ENCODE assay signal across 8 mouse cellular contexts in genomic region chrX:136992978-136993547, GRCm38 (mm10). TPM values are rescaled to one million over a fixed set of nuclear protein-coding genes. Genes with fewer than 3 reads are reported as not detected.
A peak's percentile ranks its signal among the peaks of the same experiment; 100 is the strongest.
DNase-seq lines count a peak whose midpoint lies in the region; ATAC-seq and TF ChIP-seq lines count a peak whose summit lies in the region.

Gene Zcchc18, plus strand, starts transcription at chrX:136993155.

- H3K27me3 ChIP-seq in forebrain, embryonic 14.5 days (replicated peaks; ENCODE audit: control insufficient read depth, insufficient read depth, low read length) = no peaks in the 10 kb centered on the region
- H3K27me3 ChIP-seq in liver, postnatal 0 days (ENCODE audit: insufficient read depth, low read length) = peaks cover 20% of the 10 kb centered on the region
- no peaks in the 10 kb centered on the region for H3K27me3 ChIP-seq in neural tube, embryonic 14.5 days (ENCODE audit: control insufficient read depth, insufficient read depth, low read length)
- no peaks in the 10 kb centered on the region for H3K27me3 ChIP-seq in testis, adult 2 months (ENCODE audit: control insufficient read depth, insufficient read depth, low read length)

- H3K36me3 ChIP-seq in forebrain, embryonic 14.5 days (ENCODE audit: control insufficient read depth, insufficient read depth, low read length) = peaks cover 8% of the 10 kb centered on the region; the same call in 1 of the 2 replicates
- no peaks in the 10 kb centered on the region for H3K36me3 ChIP-seq in liver, postnatal 0 days (replicated peaks; ENCODE audit: insufficient read depth, low read length)
- H3K36me3 ChIP-seq in neural tube, embryonic 14.5 days (ENCODE audit: control insufficient read depth, insufficient read depth, low read length) = no peaks in the 10 kb centered on the region
- no peaks in the 10 kb centered on the region for H3K36me3 ChIP-seq in testis, adult 2 months (ENCODE audit: control insufficient read depth, insufficient read depth, low read length)

- peak; percentile 80 for DNase-seq in CD4-positive, CD25-positive, alpha-beta regulatory T cell, adult 2 months (ENCODE audit: low read depth, low spot score)
- DNase-seq in forebrain, embryonic 14.5 days (ENCODE audit: low spot score) = peak; percentile 95
- peak; percentile 9 for DNase-seq in heart, postnatal 25 days (ENCODE audit: low spot score)
- peak; percentile 78 to 89 for DNase-seq in layer of hippocampus, adult 2 months (ENCODE audit: low spot score in 2 of 2)
- DNase-seq in liver, postnatal 0 days = peak; percentile 18

- 0 out of 2 replicates have a peak, but pooled peaks have one; percentile 16 for TF ChIP-seq CTCF in layer of hippocampus, adult 2 months (conservative IDR thresholded peaks at IDR 0.05)
- TF ChIP-seq CTCF in liver, postnatal 0 days (IDR thresholded peaks at IDR 0.05; ENCODE audit: low read depth) = no peak
- TF ChIP-seq CTCF in testis, adult 2 months (IDR thresholded peaks at IDR 0.05; ENCODE audit: control insufficient read depth, insufficient read depth, insufficient replicate concordance, low read depth, low read length) = no peak

- TF ChIP-seq POLR2A in testis, adult 2 months (IDR thresholded peaks at IDR 0.05; ENCODE audit: control insufficient read depth, low read depth, low read length) = no peak

- peak; percentile 99 for ATAC-seq in forebrain, embryonic 14.5 days
- ATAC-seq in liver, postnatal 0 days = 0 out of 2 replicates have a peak, but pooled peaks have one; percentile 33
- peak; percentile 98 for ATAC-seq in neural tube, embryonic 14.5 days (ENCODE audit: low read depth)

- H3K4me1 ChIP-seq in brown adipose tissue, adult 24 weeks (ENCODE audit: control insufficient read depth, insufficient read depth, insufficient read length, low read length) = no peaks in the 10 kb centered on the region
- no peaks in the 10 kb centered on the region; the same call in 1 of the 2 replicates for H3K4me1 ChIP-seq in forebrain, embryonic 14.5 days (ENCODE audit: control insufficient read depth, insufficient read depth, low read length)
- no peaks in the 10 kb centered on the region for H3K4me1 ChIP-seq in liver, postnatal 0 days (ENCODE audit: insufficient read depth)
- no peaks in the 10 kb centered on the region for H3K4me1 ChIP-seq in neural tube, embryonic 14.5 days (ENCODE audit: control insufficient read depth, insufficient read depth, low read length)
- peaks cover 2% of the 10 kb centered on the region; the same call in 1 of the 2 replicates for H3K4me1 ChIP-seq in testis, adult 2 months (ENCODE audit: control insufficient read depth, insufficient read depth, low read length)

- peak within 1 kb of the TSS; percentile 68 for H3K9ac ChIP-seq in forebrain, embryonic 14.5 days (ENCODE audit: low read length)
- no peak within 1 kb of the TSS for H3K9ac ChIP-seq in liver, postnatal 0 days (replicated peaks)
- H3K9ac ChIP-seq in neural tube, embryonic 14.5 days (replicated peaks; ENCODE audit: low read depth, low read length) = peak within 1 kb of the TSS; percentile 65

- H3K27ac ChIP-seq in brown adipose tissue, adult 24 weeks (replicated peaks; ENCODE audit: low read depth, low read length) = no peak within 1 kb of the TSS
- peak within 1 kb of the TSS; percentile 90 for H3K27ac ChIP-seq in forebrain, embryonic 14.5 days (ENCODE audit: low read depth, low read length)
- H3K27ac ChIP-seq in layer of hippocampus, adult 2 months = peak within 1 kb of the TSS; percentile 92
- no peak within 1 kb of the TSS for H3K27ac ChIP-seq in liver, postnatal 0 days (ENCODE audit: low read depth)
- H3K27ac ChIP-seq in neural tube, embryonic 14.5 days (ENCODE audit: low read depth, low read length) = peak within 1 kb of the TSS; percentile 86
- H3K27ac ChIP-seq in testis, adult 2 months (ENCODE audit: control insufficient read depth, insufficient read depth, low read depth, low read length) = peak within 1 kb of the TSS; percentile 52

- H3K4me3 ChIP-seq in brown adipose tissue, adult 24 weeks (ENCODE audit: insufficient read depth, low read depth, low read length) = peak within 1 kb of the TSS; percentile 31
- H3K4me3 ChIP-seq in forebrain, embryonic 14.5 days (ENCODE audit: low read depth, low read length) = peak within 1 kb of the TSS; percentile 45
- peak within 1 kb of the TSS; percentile 72 for H3K4me3 ChIP-seq in layer of hippocampus, adult 2 months
- H3K4me3 ChIP-seq in liver, postnatal 0 days (ENCODE audit: low read depth, low read length) = peak within 1 kb of the TSS; percentile 26
- peak within 1 kb of the TSS; percentile 46 for H3K4me3 ChIP-seq in neural tube, embryonic 14.5 days (ENCODE audit: low read depth, low read length)
- H3K4me3 ChIP-seq in testis, adult 2 months (ENCODE audit: control insufficient read depth, low read depth, low read length) = peak within 1 kb of the TSS; percentile 73

- no peaks in the 10 kb centered on the region for H3K9me3 ChIP-seq in forebrain, embryonic 14.5 days (replicated peaks; ENCODE audit: control insufficient read depth, low read length)
- H3K9me3 ChIP-seq in liver, postnatal 0 days (ENCODE audit: low read length) = no peaks in the 10 kb centered on the region
- no peaks in the 10 kb centered on the region for H3K9me3 ChIP-seq in neural tube, embryonic 14.5 days (ENCODE audit: control insufficient read depth, low read length)

- H3K4me2 ChIP-seq in forebrain, embryonic 14.5 days (ENCODE audit: low read length) = peak within 1 kb of the TSS; percentile 48
- peak within 1 kb of the TSS; percentile 47 for H3K4me2 ChIP-seq in liver, postnatal 0 days (ENCODE audit: low read depth, low read length)
- H3K4me2 ChIP-seq in neural tube, embryonic 14.5 days (ENCODE audit: low read depth, low read length) = peak within 1 kb of the TSS; percentile 58

- TF ChIP-seq EP300 in liver, postnatal 0 days (IDR thresholded peaks at IDR 0.05; ENCODE audit: low read depth) = no peak

- intact Hi-C loops in heart, postnatal 25 days (cut with DNase I) = no loop called here

- WGBS in forebrain, embryonic 14.5 days = 28% methylated on average over 26 of the region's 26 CpGs
- WGBS in liver, postnatal 0 days (ENCODE audit: insufficient replicate concordance) = 17% methylated on average over 24 of the region's 26 CpGs
- WGBS in neural tube, embryonic 14.5 days = 14% methylated on average over 26 of the region's 26 CpGs

RNA-seq across cellular contexts. Expression of gene Zcchc18, which starts in this region (rescaled TPM):
- polyA plus RNA-seq in brown adipose tissue, adult 24 weeks (2012; ENCODE audit: insufficient read depth, insufficient read length, missing spikeins) = not detected in 2 replicates
- polyA plus RNA-seq in forebrain, embryonic 14.5 days (2014; fragmentation: Nextera tagmentation; extraction: Ambion mirVana) = 281 and 313 TPM in 2 replicates
- not detected for total RNA-seq in heart, postnatal 25 days (2021)
- 100 to 1,000 TPM; 259 to 277 TPM for total RNA-seq in layer of hippocampus, adult 2 months (2021)
- 0.21 and 0.25 TPM in 2 replicates for polyA plus RNA-seq in liver, postnatal 0 days (2015; fragmentation: Nextera tagmentation; extraction: Ambion mirVana)
- 366 and 415 TPM in 2 replicates for polyA plus RNA-seq in neural tube, embryonic 14.5 days (2014; fragmentation: Nextera tagmentation; extraction: Ambion mirVana)
- 1.4 and 2.1 TPM in 2 replicates for polyA plus RNA-seq in testis, adult 2 months (2012; rRNA removed)

Comparison
In these comparisons a context has a peak if more than half of its experiments do, and no peak if none do; other contexts are left out.
1. RNA of gene Zcchc18 (total RNA-seq): 259 to 277 TPM in layer of hippocampus, adult 2 months; not detected in heart, postnatal 25 days; every median in the first group is over 100 times any median in the second.
2. RNA of gene Zcchc18 (polyA plus RNA-seq): 366 to 415 TPM in neural tube, embryonic 14.5 days and 281 to 313 TPM in forebrain, embryonic 14.5 days; 1.4 to 2.1 TPM in testis, adult 2 months, 0.21 to 0.25 TPM in liver, postnatal 0 days and not detected in brown adipose tissue, adult 24 weeks; every median in the first group is over 10 times any median in the second.
3. Peak in DNase-seq in heart, postnatal 25 days; RNA of the gene not detected or under 1 TPM.
4. Peak in DNase-seq, ATAC-seq, H3K4me3 ChIP-seq and H3K4me2 ChIP-seq in liver, postnatal 0 days; RNA of the gene not detected or under 1 TPM.
5. DNase-seq: peak in every context shown above with its lines; median percentile 95 in forebrain, embryonic 14.5 days; 84 in layer of hippocampus, adult 2 months; 80 in CD4-positive, CD25-positive, alpha-beta regulatory T cell, adult 2 months; 18 in liver, postnatal 0 days; 9 in heart, postnatal 25 days.
6. H3K27ac ChIP-seq: peak in forebrain, embryonic 14.5 days (single experiment), layer of hippocampus, adult 2 months (single experiment), neural tube, embryonic 14.5 days (single experiment) and testis, adult 2 months (single experiment); none in brown adipose tissue, adult 24 weeks (single experiment) and liver, postnatal 0 days (single experiment).
7. ATAC-seq: peak in every context shown above with its lines; median percentile 99 in forebrain, embryonic 14.5 days; 98 in neural tube, embryonic 14.5 days; 33 in liver, postnatal 0 days.
8. Peak in every context shown above with its lines, with median percentiles within 50 percentile points of each other: H3K4me3 ChIP-seq and H3K4me2 ChIP-seq.